Mouse (Mus musculus) intestine, embryonic 15.5 days (tissue): ENCODE data around the gene Clasp2. TPM values are rescaled to one million over a fixed set of nuclear protein-coding genes. Genes with fewer than 3 reads are reported as not detected.

Experiments used
- ATAC-seq: fragments of 200-750 bp; cut with Nextera tagmentation; 2 replicates; pipeline ENCODE4 v1.8.0; 2017; ENCODE audit warnings: moderate TSS enrichment, moderate library complexity
- H3K27ac ChIP-seq: fragments of 300-500 bp; sonication (generic); 2 replicates; pipeline ENCODE4 v1.5.1; 2015; ENCODE audit warnings: mild to moderate bottlenecking, inconsistent platforms
- H3K27me3 ChIP-seq: fragments of 300-500 bp; sonication (generic); replicated peaks from 2 replicates; pipeline ENCODE4 v1.6.1; 2015; ENCODE audit warnings: inconsistent platforms
- H3K36me3 ChIP-seq: fragments of 300-500 bp; sonication (generic); 2 replicates; pipeline ENCODE4 v1.6.1; 2015; ENCODE audit warnings: inconsistent platforms
- H3K4me1 ChIP-seq: fragments of 300-500 bp; sonication (generic); replicated peaks from 2 replicates; pipeline ENCODE4 v1.6.1; 2015; ENCODE audit warnings: inconsistent platforms
- H3K4me2 ChIP-seq: fragments of 300-500 bp; sonication (generic); replicated peaks from 2 replicates; pipeline ENCODE4 v1.6.1; 2015; ENCODE audit warnings: mild to moderate bottlenecking, inconsistent platforms
- H3K4me3 ChIP-seq: fragments of 300-500 bp; sonication (generic); replicated peaks from 2 replicates; pipeline ENCODE4 v1.5.1; 2015; ENCODE audit warnings: inconsistent platforms
- H3K9ac ChIP-seq: fragments of 300-500 bp; sonication (generic); 2 replicates; pipeline ENCODE4 v1.6.1; 2015; ENCODE audit warnings: inconsistent platforms
- H3K9me3 ChIP-seq: fragments of 300-500 bp; sonication (generic); 2 replicates; pipeline ENCODE4 v1.6.1; 2016; ENCODE audit warnings: inconsistent platforms
- WGBS: fragments of 180-500 bp; shearing (Covaris S2); methylation state at CpG from one replicate; pipeline ENCODE4 v1.1.7; 2015; 5-methylcytosine and 5-hydroxymethylcytosine counted together
- polyA plus RNA-seq: library from polyadenylated mRNA; unstranded; fragments of >200 nt; fragmentation: Nextera tagmentation; extraction: Ambion mirVana; gene quantifications from 2 replicates; pipeline ENCODE4 v1.2.1, GENCODE M21; 2015

The Clasp2 gene
- polyA plus RNA-seq, 1 experiment from 2014 or later, result 22.5 TPM

DNA sequence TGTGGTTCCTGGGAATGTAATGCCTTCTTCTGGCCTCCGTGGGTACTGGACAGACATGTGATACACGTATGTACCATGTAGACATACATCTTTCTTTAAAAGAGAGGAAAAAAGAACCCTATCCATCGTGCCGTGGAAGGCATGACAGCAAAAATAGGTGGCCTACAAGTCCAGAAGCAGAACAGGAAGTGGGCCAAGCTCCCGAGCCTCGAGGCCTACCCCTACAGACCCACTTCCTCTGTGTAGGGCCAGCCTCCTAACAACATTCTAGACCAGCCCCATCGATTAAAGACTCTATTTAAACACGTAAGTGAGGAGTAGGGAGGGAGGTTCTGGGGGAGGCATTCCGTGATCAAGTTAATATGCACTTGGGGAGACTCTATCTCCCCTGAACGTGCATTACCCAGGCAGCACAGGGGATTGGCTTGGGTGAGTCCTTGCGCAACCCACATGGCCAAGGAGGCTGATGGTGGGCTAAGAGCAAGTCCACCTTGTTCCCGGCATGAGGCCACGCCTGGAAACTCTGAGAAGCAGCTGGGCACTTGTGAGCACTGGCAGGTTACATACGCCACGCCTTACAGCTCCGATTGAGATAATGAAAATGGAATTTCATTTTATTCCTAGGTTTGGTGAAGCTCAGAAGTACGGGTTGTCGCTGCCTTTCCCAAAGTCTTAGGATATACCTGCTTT is 14.1 kb upstream of the Clasp2 start:
- Histone ChIP-seq H3K27ac (no peak overlapping the region), H3K4me3 (no peak overlapping the region), H3K36me3 (no peaks in the 10 kb centered on the region), H3K9ac (no peak overlapping the region), H3K4me2 (no peak overlapping the region), H3K27me3 (no peaks in the 10 kb centered on the region), H3K4me1 (no peaks in the 10 kb centered on the region), H3K9me3 (no peaks in the 10 kb centered on the region)
- WGBS, result 81% methylated on average over 18 of the region's 18 CpGs
- ATAC-seq, result peak; percentile 36; the same call in 1 of the 2 replicates

DNA sequence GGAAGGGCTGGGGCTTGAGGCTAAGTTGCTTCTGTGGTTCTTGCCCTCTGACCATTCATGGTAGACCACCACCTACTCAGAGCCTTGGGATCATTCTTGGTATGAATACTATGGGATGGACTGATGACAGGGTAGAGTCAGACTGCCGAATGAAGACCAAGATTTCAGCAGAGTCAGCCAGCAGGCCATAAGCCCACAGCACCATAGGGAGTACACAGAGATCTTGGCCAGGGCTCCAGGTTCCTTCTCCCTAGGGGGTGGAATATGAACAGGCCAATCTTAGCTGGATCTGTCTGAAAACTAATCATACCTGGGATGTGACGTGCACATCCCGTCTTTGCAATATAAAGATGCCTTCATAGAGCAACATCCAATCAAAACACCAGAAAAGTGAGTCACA is 9.7 kb upstream of the Clasp2 start:
- H3K27ac ChIP-seq, result no peak overlapping the region
- H3K4me1 ChIP-seq, result no peaks in the 10 kb centered on the region
- H3K36me3 ChIP-seq, result no peaks in the 10 kb centered on the region
- no peak overlapping the region for H3K4me2 ChIP-seq
- no peaks in the 10 kb centered on the region for H3K9me3 ChIP-seq
- no peak for ATAC-seq
- H3K9ac ChIP-seq, result no peak overlapping the region
- no peaks in the 10 kb centered on the region for H3K27me3 ChIP-seq
- H3K4me3 ChIP-seq, result no peak overlapping the region
- WGBS, result 83% methylated on average over 3 of the region's 3 CpGs

DNA sequence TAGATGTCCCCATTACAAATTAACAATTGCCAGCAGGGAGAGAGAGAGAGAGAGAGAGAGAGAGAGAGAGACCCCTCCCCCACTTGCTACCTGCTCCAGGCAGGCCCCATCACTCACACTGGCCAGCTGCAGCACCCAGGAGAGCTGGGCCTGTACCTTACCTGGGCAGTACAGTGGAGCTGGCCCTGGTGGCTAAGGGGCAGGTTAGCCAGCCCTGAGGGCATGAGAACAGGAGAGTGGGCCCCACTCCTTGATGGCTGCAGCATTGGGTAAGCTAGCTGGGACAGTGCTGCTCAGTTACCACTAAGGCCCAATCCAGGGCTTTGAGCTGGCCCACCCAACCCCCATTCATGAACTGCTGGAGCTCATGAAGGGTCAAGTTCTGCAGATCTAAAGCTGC is 5.4 kb upstream of the Clasp2 start:
- Histone ChIP-seq H3K9me3 (no peaks in the 10 kb centered on the region), H3K4me2 (no peak overlapping the region), H3K9ac (no peak overlapping the region), H3K27ac (no peak overlapping the region), H3K27me3 (no peaks in the 10 kb centered on the region), H3K4me1 (no peaks in the 10 kb centered on the region), H3K4me3 (no peak overlapping the region), H3K36me3 (no peaks in the 10 kb centered on the region)
- no peak for ATAC-seq

DNA sequence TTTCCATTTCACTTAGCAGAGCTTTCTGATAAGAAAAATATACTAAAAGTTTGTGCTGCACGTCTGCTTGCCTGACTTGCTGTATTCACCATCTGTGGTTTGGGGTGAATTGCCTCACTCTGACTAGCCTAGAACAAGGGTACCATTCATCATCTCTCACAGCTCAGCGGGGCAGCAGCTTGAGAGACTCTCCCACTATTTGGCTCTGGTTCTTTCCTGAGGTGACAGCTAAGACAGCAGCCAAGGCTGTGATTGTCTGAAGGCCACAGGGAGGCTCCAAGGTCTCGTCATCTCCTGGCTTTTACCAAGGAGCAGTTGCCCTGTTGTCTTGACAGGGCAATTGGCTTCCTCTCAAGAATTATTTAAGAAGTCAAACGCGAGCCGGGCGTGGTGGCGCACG is 3.3 kb upstream of the Clasp2 start:
- Histone ChIP-seq H3K4me1 (no peaks in the 10 kb centered on the region), H3K36me3 (no peaks in the 10 kb centered on the region), H3K4me2 (no peak overlapping the region), H3K27me3 (no peaks in the 10 kb centered on the region), H3K4me3 (no peak overlapping the region), H3K9me3 (no peaks in the 10 kb centered on the region), H3K9ac (no peak overlapping the region), H3K27ac (no peak overlapping the region)
- no peak for ATAC-seq
- 72% methylated on average over 9 of the region's 9 CpGs for WGBS

DNA sequence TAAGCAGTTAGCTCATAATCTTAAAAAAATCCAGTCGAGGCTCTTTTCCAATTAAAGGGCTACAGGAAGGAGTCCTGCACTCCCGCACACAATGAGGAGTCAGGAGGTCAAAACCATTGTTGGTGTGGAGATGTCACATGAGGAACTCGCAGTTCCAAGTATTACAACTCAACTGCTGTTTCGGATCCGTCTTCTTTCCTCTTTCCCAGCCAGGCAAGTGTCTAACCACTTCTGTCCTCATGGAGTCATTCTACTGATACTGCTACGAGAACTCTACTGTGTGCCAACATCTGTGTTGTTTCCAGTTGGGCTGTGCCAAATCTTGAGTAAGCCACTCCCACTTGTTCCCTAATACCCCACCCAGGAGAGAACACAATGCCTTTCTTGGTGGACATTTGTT is 2.3 kb upstream of the Clasp2 start:
- 79% methylated on average over 6 of the region's 6 CpGs for WGBS
- Histone ChIP-seq H3K4me2 (no peak overlapping the region), H3K27me3 (no peaks in the 10 kb centered on the region), H3K9me3 (no peaks in the 10 kb centered on the region), H3K27ac (no peak overlapping the region), H3K36me3 (no peaks in the 10 kb centered on the region), H3K4me1 (peaks cover 4% of the 10 kb centered on the region; the same call in 1 of the 2 replicates), H3K4me3 (no peak overlapping the region), H3K9ac (no peak overlapping the region)
- ATAC-seq, result no peak

DNA sequence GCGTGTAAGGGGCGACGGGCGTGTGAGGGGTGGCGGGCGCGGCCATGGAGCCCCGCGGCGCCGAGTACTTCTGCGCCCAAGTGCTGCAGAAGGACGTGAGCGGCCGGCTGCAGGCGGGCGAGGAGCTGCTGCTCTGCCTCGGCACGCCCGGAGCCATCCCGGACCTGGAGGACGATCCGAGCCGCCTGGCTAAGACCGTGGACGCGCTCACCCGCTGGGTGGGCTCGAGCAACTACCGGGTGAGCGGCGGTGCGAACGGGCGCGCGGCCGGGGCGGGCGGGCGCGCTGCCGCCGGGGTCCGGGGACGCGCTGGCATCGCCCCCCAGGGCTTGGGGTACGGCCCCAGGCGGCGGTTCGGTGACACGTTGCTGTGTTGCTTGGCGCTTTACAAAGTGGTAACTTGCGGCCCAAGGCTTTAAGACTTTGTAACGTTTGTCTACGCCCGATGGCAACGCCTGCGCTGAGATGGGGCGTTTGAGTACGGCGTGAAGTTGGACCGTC is 414 bp downstream of the Clasp2 start:
- Histone ChIP-seq H3K9me3 (no peaks in the 10 kb centered on the region), H3K4me3 (peak overlapping the region; percentile 96), H3K4me1 (peaks cover 4% of the 10 kb centered on the region; the same call in 1 of the 2 replicates), H3K36me3 (no peaks in the 10 kb centered on the region), H3K4me2 (peak overlapping the region; percentile 86), H3K9ac (peak overlapping the region; percentile 85), H3K27me3 (no peaks in the 10 kb centered on the region), H3K27ac (peak overlapping the region; percentile 77)
- peak; percentile 85 for ATAC-seq
- WGBS, result under 1% methylated on average over 59 of the region's 64 CpGs

DNA sequence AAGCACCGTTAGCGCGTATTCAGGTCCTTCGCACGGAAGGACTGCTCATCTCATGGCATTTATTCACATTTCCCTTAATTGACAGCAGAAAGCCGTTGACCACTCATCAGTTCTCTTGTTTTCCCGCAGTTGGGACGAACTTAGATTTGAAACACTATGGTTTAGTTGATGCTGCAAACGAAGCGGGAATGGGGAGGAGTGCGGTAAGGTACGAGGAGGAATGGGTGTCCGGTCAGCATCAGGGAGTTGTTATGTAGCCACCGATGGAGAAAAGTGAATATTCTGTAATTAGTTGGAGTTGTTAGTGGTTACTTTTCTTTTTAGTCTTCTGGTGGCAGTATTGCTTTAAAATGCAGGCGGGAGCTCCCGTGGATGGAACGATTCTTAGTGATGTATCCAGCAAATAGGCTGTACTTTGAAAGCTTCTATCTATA is 1.1 kb downstream of the Clasp2 start:
- Histone ChIP-seq H3K9me3 (no peaks in the 10 kb centered on the region), H3K36me3 (no peaks in the 10 kb centered on the region), H3K27ac (no peak overlapping the region), H3K4me1 (peaks cover 4% of the 10 kb centered on the region; the same call in 1 of the 2 replicates), H3K4me3 (peak overlapping the region; percentile 96), H3K27me3 (no peaks in the 10 kb centered on the region), H3K4me2 (peak overlapping the region; percentile 86), H3K9ac (peak overlapping the region; percentile 85; the same call in 1 of the 2 replicates)
- WGBS, result 2% methylated on average over 17 of the region's 17 CpGs
- no peak for ATAC-seq

DNA sequence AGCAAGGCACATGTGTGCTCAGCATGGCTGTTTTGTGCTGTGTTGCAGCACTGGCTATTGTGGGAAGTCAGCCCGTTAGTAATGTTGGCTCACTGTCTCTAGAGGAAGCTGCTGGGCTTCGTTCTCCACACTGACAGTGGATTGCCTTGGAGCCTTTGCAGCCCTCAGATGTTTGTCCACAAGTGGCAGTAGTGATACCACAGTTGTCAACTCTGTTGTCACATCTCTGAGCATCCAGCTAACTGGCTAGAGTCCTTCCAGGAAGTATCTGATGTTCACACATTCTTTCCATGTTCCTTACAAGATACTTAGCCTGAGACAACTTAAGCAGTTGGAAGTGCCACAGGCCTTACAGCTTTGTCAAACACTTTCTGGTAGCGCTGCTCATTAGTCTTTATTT is 2.0 kb downstream of the Clasp2 start:
- Histone ChIP-seq H3K27ac (no peak overlapping the region), H3K36me3 (no peaks in the 10 kb centered on the region), H3K27me3 (no peaks in the 10 kb centered on the region), H3K9me3 (no peaks in the 10 kb centered on the region), H3K4me1 (peaks cover 4% of the 10 kb centered on the region; the same call in 1 of the 2 replicates), H3K4me2 (peak overlapping the region; percentile 86; the same call in 1 of the 2 replicates), H3K4me3 (no peak overlapping the region), H3K9ac (no peak overlapping the region)
- WGBS, result 60% methylated on average over 3 of the region's 3 CpGs
- ATAC-seq, result no peak

DNA sequence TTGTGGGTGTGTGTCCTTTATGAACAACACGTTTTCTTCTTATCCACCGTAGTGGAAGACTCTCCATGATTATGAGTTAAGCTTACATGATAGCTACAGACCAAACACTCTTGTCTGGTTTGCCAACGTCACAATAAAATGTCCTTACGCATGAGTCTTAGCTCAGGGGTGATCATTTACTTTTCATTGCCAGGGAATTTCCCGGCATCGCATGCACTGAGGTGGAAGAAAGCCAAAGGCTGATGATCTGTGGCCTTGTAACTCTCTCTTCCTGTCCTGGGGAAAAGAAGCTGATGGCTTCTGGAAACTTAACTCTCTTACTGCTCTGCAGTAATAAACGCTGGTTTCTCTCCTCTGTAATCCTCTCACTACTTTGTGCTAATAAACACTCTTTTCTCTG is 8.1 kb downstream of the Clasp2 start:
- Histone ChIP-seq H3K27me3 (no peaks in the 10 kb centered on the region), H3K36me3 (no peaks in the 10 kb centered on the region), H3K9ac (no peak overlapping the region), H3K4me3 (no peak overlapping the region), H3K4me1 (no peaks in the 10 kb centered on the region), H3K9me3 (no peaks in the 10 kb centered on the region), H3K4me2 (no peak overlapping the region), H3K27ac (no peak overlapping the region)
- ATAC-seq, result no peak
- 52% methylated on average over 7 of the region's 7 CpGs for WGBS

DNA sequence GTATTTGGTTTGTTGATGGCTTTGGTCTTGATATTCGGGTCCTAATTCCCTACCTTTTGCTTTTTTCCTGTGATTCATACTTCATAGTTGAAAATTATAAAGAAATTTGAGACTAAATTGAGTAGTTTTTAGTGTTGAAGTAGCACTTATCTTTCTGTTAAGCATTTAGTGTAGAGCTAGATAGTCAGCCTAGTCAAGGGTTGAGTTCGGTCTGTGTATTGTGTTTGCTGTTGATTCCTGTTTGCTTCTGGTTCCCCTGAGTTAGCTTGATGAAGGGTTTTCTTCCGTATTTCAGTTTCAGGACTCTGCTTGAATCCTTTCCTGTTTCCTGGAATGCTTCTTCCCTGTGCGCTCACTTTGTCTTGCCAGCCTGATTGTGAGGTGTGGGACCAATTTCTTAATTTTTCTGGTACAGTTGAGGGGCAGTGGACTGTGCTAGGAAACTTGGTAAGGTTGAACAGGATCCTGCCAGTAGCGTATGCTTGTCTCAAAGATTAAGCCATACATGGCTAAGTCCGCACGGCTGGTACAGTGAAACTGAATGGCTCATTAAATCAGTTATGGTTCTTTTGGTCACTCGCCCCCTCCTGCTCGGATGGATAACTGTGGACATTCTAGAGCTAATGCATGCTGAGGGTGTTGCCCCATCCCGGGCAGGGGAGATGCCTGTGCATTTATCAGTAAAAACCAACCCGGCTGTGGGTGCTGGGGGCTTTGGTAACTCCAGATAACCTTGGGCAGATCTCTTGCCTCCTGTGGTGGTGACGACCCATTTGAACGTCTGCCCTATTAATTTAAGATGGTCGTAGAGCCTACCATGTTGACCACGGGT is 14.8 kb downstream of the Clasp2 start:
- Histone ChIP-seq H3K27me3 (no peaks in the 10 kb centered on the region), H3K4me2 (no peak overlapping the region), H3K27ac (no peak overlapping the region), H3K9ac (no peak overlapping the region), H3K4me1 (no peaks in the 10 kb centered on the region), H3K36me3 (no peaks in the 10 kb centered on the region), H3K4me3 (no peak overlapping the region), H3K9me3 (no peaks in the 10 kb centered on the region)
- 90% methylated on average over 15 of the region's 15 CpGs for WGBS
- peak; percentile 42; the same call in 1 of the 2 replicates for ATAC-seq

DNA sequence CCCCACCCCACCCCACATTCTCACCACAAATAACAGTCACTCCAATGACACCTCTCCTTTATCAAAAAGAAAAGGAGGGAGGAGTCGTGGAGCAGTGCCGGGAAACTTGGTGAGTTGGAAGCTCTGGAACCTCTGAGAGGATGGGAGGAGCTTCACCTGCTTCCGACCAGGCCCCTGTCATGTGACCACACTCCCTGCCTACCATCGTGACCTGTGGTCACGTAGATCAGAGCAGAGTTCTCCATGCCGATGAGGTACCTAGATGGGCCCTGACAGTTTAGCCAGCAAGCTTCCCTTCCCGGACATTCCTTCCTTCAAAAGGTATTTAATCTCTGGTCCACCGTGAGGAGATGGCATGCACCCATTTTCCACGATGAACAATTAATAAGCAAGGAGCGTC is 17.2 kb downstream of the Clasp2 start:
- Histone ChIP-seq H3K4me1 (no peaks in the 10 kb centered on the region), H3K27me3 (no peaks in the 10 kb centered on the region), H3K9me3 (no peaks in the 10 kb centered on the region), H3K9ac (no peak overlapping the region), H3K27ac (no peak overlapping the region), H3K4me2 (no peak overlapping the region), H3K4me3 (no peak overlapping the region), H3K36me3 (no peaks in the 10 kb centered on the region)
- ATAC-seq, result no peak
- WGBS, result 92% methylated on average over 10 of the region's 10 CpGs

DNA sequence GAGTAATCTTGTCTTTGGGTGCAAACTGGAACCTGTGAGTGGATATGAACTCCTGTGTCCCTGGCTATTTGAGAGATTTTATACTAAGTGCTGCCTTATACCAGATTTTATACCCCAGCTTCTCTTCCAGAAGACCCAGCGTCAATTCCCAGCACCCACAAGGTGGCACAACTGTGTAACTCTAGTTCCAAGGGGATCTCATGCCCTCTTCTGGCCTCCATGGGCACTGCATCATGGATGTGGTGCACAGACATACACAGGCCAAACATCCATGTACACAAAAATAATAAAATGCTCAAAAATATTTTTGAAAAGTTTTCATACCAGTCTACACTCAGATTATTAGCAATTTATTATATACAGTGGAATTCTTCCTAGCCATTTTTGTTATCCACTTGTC is 18.4 kb downstream of the Clasp2 start:
- no peak overlapping the region for H3K27ac ChIP-seq
- no peak for ATAC-seq
- WGBS, result 100% methylated on average over 1 of the region's 1 CpGs
- H3K4me2 ChIP-seq, result no peak overlapping the region
- no peak overlapping the region for H3K4me3 ChIP-seq
- no peak overlapping the region for H3K9ac ChIP-seq
- no peaks in the 10 kb centered on the region for H3K4me1 ChIP-seq
- no peaks in the 10 kb centered on the region for H3K36me3 ChIP-seq
- no peaks in the 10 kb centered on the region for H3K9me3 ChIP-seq
- no peaks in the 10 kb centered on the region for H3K27me3 ChIP-seq
